Mouse (Mus musculus) gastrocnemius, postnatal 4 days (tissue): ENCODE measurements around the gene 1700069L16Rik. TPM values are rescaled to one million over a fixed set of nuclear protein-coding genes. Genes with fewer than 3 reads are reported as not detected.

Experiments used
- DNase-seq, 2 experiments: peaks; one replicate each; pipeline ENCODE4 v3.0.0; 2021 to 2022; ENCODE audit warnings: low spot score in 2 of 2, mixed read lengths in 2 of 2
- total RNA-seq, 2 experiments: library from RNA; stranded (reverse); gene quantifications; 2 replicates each; pipeline ENCODE4 v1.2.3; 2021

Gene 1700069L16Rik
- total RNA-seq, 2 experiments from 2014 or later, result not detected

DNA sequence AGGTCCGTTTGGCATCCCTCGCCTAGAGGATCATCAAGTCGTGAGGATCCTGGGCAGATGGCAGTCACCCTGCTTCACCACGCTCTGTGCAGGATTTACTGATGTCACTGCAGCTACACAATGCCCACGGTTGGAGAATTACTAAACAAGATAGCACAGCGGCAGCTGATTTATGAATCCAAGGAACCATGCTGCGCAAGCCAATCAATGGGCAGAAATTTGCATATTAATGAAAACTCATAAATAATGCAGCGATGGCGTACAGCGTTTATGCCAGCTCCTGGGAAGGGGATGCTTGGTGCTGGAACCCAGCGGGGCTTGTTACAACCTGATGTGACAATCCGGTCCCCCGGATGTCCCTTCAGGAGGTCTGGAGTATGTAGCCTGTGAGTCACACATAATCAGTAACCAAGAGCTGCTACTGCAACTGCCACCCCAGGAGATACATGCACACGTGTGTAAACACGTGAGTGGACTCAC lies 34.5 kb downstream of the 1700069L16Rik start:
- DNase-seq, result no peak

DNA sequence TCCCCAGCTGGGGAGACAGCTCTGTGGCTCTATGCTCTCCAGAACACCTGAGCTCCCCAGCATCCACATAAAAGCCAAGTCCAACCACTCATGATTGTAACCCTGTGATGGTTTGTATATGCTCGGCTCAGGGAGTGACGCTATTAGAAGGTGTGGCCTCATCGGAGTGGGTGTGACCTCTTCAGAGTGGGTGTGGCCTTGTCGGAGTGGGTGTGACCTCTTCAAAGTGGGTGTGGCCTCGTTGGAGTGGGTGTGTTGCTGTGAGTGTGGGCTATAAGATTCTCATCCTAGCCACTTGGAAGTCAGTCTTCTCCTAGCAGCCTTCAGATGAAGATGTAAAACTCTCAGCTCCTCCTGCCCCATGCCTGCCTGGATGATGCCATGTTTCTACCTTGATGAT lies 37.1 kb downstream of the 1700069L16Rik start:
- no peak for DNase-seq

DNA sequence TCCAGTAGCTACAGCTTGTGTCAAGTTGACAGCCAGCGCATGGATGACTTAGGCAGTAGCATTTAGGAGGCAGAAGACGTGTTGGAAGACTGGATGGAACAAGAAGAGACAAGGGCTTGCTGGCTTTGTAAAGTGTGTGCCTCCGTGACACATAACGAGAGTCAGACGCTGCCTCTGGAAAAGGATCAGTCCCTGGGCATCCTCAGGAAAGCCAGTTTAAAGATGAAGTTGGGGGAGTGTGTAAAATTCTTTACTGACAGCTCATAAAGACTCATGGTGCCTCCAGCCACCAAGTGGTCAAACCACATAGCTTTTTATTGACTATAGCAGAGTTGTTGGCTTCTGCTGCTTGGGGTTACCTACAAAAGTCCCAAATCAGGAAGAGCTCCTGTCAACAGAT lies 39.1 kb downstream of the 1700069L16Rik start:
- no peak for DNase-seq

DNA sequence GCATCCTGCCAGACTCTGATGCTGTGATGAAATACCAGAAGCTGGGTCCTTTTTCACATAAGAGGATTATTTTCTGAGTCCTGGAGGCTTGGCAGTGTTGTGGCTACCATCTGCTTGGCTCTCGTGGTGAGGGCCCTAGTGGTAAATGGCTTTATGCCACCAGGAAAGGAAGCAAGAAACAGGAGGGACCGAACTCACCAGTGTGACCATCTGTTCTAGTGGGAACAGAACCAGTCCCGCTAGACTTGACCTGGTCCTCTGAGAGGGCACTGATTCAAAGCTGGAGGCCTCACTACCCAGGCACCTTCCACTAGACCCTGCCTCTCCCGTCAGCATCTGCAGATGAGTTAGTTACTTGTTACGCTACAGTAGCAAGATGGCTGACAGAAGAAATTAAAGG lies 41.3 kb downstream of the 1700069L16Rik start:
- no peak for DNase-seq

DNA sequence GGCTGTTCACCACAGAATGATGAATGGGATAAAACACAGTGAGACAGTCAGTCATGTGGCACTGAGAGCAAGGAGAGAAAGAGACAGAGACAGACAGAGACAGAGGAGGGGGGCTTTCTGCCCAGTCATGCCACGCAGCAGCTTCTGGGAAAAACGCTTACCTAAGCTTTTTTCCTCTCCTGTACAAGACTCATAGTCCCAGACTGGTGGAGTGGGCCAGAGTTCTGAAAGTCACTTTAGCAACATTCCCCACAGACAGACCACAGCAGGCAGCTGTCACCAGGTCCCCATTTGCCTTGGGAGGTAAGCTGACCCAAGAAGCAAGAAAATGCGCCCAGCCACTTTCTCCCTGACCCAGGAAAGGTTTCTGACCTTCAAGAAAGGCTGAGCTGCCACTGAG lies 42.1 kb downstream of the 1700069L16Rik start:
- DNase-seq, result no peak

DNA sequence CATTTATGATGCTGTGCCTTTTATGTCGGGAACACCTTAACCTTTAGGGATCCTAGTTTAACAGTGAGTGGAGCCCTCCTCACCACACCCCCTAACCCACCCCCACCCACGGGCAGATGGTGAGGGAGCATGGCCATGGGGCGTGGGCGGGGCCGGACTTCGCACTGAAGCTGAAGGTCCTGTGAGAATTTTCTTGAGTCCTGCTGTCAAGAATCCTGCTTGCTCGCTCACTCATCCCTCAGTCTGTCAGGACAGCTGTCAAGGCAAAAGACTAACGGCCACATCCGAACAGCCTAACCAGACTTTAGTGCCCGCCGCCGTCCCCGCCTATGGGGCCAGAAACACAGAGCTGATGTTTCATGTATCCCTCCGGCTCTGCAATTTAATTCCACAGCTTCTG lies 43.4 kb downstream of the 1700069L16Rik start:
- no peak for DNase-seq

DNA sequence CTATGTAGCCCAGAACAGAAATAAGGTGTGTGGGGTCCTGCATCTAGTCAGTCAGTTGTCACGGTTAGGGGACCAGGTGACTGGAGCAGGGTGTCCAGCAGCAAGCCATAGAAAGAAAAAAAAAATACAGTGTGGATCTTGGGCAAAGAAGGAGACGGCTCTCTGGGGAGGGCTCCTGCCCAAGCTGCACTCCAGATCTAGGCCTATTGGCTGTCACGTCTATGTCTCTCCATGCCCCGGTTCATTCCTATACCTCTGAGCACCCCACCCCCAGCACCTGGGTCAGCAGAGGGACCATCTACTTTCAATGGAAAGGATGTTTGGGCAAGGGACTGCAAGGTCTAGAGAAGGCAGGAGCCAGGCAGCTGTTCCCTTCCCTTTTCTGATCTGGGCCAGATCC lies 45.1 kb downstream of the 1700069L16Rik start:
- no peak for DNase-seq

DNA sequence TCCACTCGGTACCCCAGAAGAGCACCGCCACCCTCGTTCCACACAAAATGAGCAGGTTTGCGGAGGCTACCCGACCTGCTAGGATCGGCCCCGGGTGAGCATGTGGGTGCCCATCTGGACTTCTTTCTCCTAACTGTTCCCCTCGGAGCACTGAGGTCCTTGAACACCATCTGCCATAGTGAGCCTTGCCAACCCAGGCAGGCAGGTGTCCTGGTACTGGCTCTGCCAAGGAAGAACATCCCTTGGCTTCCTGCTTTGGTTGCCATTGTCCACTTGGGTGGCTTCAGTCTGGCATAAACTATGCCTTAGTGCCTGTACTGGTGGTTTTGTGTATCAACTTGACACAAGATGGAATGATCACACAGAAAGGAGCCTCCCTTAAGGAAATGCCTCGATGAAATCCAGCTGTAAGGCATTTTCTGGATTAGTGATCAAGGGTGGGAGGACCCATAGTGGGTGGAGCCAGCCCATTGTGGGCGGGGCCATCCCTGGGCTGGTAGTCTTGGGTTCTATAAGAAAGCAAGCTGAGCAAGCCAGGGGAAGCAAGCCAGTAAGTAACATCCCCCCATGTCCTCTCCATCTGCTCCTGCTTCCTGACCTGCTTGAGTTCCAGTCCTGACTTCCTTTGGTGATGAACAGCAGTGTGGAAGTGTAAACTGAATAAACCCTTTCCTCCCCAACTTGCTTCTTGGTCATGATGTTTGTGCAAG lies 45.7 kb downstream of the 1700069L16Rik start:
- no peak for DNase-seq

DNA sequence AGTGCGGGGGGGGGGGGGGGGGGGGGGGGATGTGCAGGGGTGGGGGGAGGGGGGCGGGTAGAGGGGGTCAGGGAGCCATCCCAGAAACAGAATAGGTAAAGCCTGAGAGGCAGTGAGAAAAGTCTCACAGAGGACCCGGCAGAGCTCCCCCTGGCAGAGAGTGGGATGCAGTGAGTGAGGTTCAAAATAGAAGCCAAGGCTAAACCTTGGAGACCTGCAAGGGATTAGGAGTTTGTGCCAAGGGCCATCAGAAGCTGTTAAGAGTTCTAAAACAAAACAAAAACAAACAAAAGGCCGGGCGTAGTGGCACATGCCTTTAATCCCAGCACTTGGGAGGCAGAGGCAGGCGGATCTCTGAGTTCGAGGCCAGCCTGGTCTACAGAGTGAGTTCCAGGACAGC lies 47.0 kb downstream of the 1700069L16Rik start:
- DNase-seq, result no peak

DNA sequence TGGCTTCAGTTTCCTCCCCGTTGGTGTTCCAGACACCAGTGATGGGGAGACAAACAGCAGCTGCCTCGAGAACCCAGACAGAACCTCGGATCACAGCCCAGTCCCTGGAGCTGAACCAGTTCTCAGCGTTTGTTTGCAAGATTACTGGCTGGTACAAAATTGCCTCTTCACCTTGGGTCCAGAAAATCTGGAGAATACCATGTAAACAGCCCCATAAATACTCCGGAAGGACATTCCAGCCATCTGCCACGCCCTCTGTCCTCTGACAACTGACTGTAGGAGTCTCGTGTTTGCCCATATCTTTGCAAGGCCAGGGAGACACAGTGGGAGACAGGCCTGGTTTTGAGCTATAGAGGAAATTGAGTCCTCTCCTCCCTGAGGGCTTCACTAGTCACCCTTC lies 49.7 kb downstream of the 1700069L16Rik start:
- DNase-seq, result no peak

DNA sequence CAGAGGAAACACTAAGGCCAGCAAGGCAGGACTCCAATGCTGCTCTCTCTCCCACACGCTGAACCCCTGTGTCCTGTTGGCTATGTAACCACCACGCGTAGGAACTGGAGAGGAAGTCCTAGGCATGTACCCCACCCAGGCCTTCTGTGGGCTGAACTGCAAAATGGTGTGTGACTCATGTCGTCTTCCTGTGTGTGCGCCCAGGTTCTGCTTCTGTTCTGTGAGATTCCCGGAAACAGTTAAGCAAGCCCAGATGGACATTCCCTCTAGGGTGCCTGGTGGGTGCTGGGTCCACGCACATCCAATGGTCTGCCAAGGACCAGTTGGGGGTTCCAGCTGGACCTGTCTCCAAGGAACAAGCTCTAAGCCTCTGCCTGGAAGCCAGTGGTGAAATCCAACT lies 52.1 kb downstream of the 1700069L16Rik start:
- DNase-seq, result no peak

DNA sequence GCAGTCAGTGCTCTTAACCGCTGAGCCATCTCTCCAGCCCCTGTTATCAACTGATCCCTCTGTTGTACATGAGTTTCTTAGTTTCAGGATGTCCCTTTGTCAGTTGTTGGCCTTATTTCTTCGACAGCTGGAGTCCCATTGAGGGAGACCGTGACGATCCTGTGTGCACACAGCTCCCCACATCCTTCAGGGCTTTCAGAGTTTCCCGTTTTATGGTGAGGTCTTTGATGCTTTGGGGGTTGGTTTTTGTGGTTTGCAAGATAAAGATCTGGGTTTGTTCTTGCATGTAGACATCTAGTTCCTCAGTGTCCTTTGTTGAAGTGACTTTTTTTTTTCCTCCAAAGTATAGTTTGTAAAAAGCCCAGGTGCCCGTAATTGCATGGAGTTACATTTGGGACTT lies 54.0 kb downstream of the 1700069L16Rik start:
- no peak for DNase-seq

DNA sequence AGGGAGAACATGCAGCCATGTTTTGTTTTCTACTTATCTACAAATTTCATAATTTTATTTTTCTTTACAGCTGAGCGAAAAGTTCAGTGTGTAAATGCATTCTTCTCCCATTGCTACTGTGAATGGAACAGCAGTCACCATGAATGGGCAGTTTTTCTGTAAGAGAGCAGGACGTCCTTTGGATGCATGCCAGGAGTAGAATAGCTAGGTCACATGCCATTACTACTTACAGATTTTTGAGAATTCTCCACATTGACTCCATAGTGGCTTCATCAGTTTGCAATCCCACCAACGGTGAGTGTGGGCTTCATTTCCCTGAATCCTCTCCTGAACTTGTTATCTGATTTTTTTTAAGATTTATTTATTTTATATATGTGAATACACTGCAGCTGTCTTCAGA lies 54.5 kb downstream of the 1700069L16Rik start:
- DNase-seq, result no peak

DNA sequence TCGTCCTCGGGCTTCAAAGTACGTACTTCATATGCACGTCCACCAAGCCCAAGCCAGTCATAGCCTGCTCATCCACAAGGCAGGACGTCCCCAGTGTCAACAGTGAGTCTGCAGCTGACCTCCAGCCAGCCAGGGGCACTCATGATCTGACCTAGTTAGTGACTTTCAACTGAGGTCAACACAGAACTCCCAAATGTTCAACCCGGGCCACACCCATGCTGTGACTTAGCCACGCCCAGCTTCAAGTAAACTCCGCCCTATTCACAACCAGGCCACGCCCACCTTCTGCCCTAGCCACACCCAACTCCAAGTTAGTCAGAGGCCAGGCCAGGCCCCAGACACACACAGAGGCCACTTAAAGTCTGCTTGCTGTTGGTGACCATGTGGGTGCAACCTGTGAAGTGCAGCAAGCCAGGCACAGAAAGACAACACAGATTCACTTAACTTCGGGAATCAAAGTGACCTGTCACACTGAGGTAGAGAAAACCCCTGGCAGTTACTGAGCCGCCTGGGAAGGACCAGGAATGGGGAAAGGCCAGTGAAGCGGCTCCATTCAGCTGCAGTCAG lies 59.9 kb downstream of the 1700069L16Rik start:
- no peak for DNase-seq

DNA sequence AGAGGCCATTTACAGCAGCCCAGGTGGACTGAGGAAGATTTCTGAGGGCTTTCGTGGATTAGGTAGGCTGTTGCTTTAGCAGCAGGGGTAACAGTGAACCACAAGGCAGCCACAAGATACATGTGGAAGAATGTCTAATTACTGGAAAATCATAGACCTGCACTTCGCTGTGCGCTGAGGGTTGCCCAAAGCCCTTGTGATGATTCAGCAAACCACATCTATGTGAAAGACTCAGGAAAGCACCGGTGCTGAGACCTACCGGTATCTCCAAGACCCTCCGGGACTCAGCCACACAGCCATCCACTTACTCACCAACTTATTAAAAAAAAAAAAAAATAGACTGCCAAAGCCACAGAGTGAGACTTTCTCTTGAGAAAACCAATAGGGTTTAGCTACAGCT lies 60.4 kb downstream of the 1700069L16Rik start:
- no peak for DNase-seq

DNA sequence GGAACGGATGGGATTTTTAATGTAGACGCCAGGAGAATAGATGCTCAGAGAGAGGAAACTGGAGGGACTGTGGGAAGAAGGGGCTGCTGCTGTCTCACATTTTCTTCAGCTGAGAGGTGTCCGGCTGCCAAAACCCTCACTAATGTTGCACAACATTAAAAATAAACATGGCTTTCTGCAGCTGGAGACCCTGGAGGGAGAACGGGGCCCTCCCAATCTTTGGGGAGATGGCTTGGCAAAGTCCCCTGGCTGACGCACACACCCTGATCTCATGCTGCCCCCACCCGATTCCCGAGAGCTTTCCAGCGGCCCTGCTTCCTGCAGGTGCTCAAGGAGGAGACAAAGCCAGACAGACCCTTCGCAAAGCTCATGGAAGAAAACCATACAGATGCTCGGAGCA lies 63.7 kb downstream of the 1700069L16Rik start:
- peak; percentile 65 to 85 for DNase-seq

DNA sequence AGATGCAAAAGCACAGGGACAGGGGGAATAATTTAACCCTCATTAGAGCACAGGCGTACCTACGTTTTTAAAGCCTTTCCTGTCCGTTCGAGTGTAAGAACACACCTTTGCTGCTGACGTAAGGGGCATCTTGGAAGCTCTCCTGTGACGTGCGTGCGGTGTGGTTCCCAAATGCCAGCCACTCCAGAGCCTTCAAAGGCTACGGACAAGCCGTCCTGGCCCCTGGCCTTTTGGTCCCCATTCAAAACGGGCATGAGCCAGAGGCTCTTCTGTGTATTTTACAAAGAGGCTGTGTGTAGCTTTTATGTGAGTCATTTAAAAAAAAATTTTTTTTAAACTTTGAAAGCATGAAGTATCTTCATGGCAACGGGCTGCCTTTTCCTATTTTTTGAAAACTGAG lies 69.8 kb downstream of the 1700069L16Rik start:
- no peak for DNase-seq

DNA sequence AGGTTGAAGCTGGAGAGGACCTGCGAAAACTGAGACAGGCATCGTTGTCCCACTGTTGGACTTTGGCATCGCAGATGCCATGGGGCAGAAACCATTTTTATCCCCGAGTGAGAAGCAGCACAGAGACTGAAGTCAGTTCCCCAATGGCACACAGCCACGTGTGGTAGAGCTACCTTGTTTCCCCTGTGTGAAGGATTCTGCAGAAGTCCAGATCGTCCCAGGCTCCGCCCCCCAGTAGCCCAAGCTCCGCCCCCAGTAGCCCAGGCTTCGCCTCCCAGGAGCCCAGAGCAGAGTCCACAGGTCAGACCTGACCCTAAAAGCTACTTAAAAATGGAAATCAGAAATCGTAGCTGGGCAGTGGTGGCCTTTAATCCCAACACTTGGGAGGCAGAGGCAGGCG lies 70.4 kb downstream of the 1700069L16Rik start:
- DNase-seq, result no peak

DNA sequence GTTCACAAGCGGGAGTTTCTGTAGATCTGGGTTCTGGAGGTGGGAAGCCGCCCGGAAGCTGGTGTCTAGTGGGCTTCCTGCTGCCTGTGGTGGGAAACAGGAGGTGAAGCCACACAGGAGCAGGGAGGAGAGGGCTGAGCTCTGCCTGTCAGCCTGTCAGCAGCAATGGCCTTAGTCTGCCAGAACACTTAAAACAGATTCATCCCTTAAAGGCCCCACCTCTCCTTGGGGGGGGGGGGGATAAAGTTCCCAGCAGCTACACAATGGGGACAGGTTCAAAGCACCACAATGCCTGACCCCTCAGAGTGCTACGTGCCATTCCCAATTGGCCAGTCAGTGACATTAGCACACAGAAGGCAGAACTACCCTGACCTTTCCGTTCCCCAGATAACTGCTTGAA lies 72.4 kb downstream of the 1700069L16Rik start:
- no peak for DNase-seq

DNA sequence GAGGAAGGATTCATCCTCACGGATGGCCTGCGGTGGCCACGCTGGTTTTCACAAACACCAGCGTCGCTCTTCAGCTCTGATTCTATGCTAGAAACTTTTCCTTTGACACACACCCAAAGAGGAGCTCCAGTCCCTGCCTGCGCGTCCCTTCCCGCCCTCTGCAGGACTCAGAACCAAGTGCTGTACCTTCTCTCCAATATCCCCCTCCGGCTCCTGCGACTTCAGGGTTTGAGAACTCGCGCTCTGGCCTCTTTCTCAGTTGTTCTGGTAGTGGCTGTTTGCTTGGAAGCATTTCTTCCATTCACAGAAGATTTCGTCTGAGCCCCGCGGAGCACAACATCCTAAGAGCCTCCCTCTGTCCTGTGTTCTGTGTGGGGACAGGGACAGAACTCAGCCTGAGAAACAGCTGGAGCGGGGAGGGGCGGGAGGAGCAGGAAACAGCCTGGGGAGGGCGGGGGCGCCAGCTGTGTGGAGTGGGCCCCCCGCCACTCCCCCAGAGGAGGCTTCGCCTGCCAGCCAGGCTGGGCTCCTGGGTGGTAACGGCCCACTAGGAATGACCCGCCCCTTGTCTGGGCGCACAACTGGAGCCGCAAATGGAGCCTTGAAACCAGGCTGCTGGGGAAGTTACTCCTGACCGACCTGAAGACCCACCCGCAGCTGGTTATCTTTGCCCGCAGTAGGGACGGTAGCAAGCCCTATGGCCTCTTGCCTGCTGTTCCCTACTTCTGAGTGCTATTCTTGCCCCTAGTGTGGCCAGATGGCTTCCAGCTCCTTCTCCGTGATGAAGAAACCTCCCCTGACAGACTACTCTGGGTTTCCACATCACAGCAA lies 74.3 kb downstream of the 1700069L16Rik start, which contains the start of gene Cmklr1:
Gene Cmklr1, minus strand, starts transcription at position 392 of the 831 bp plus-strand sequence.
- peak in 1 of 2 experiments; percentile 72 for DNase-seq

DNA sequence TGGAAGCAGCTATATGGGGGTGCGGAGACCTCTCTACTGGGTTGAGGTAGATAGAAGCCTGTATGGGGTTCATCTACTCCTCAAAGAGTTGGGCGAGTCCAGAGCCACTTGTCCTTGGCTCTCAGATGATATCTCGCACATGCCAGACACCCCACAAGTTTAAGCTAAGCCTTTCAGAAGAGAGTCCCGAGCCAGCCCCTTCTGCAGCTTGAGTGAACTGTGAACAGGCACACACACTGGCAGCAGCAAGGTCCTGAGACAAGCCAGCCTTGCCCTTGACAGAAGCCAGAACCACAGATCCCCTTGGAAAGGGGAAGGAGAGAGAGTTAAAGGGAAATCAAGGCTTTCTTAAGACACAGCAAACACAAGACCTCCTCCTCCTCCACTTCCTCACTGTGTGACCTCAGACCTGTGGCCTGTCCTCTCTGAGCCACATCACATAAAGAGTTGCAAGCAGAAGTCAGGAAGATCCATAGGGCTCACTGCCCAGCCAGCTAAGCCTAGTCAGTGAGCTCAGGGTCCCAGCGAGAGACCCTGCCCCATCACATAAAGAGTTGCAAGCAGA lies 75.8 kb downstream of the 1700069L16Rik start:
- no peak for DNase-seq

DNA sequence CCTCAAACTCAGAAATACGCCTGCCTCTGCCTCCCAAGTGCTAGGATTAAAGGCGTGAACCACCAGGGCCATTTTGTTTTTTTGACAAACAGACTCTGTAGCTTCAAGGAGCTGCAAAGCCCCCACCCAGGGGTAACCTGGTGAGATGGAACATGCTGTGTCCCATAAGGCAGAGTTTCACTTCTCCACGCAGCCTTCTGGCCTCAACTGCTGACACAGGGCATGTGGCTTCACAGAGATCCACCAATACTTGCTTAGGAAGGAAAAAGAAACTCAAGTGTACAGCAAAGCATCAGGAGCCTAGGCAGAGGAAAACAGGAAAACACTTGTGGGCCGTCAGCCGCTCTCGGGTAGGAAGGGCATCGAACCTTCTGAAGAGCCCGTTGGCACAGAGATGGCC lies 77.4 kb downstream of the 1700069L16Rik start:
- no peak for DNase-seq
